Mouse (Mus musculus): ENCODE results near the gene Cym.

- no peak for TF ChIP-seq GATA1 (IDR thresholded peaks at IDR 0.05; ENCODE audit: borderline replicate concordance, low read length)
- no peak for TF ChIP-seq FLI1 (IDR thresholded peaks at IDR 0.05; ENCODE audit: low read length)
These were observed 16.5 kb upstream of the Cym start for GRCm38 (mm10) chr3:107238051-107238450.

Measured in megakaryocyte, embryonic 14.5 days (primary cell).